Mouse (Mus musculus): ENCODE measurements around the gene Cactin. TPM values are rescaled to one million over a fixed set of nuclear protein-coding genes. Genes with fewer than 3 reads are reported as not detected.

Gene Cactin
- polyA plus RNA-seq, 1 experiment = 23.7 TPM

DNA sequence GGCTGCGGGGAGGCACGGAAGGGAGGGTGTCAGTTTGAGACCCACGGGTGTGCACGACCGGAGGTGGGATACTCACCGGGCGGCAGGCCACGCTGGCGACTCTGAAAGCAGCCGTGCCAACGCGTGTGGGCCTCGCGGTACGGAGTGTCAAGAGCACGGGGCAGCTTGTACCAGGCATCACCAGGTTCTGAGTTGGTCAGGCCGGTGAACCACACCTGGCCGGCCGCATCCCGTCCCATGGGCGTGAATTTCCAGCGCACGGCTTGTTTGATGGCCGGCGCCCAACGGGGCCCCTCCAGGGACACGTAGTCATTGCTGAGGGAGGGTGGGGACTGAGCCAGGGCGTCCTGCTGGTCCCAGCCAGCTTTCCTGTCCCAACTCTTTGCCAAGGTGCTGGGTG is 43.8 kb downstream of the Cactin start:
- H3K27me3 ChIP-seq (replicated peaks; ENCODE audit: control insufficient read depth, insufficient read depth, low read length) = no peaks in the 10 kb centered on the region
- H3K4me1 ChIP-seq (ENCODE audit: control insufficient read depth, insufficient read depth, low read length) = peaks cover 5% of the 10 kb centered on the region; the same call in 1 of the 2 replicates
- no peak for DNase-seq
- H3K4me3 ChIP-seq (ENCODE audit: insufficient read depth, low read depth, low read length) = no peak overlapping the region
- H3K27ac ChIP-seq (ENCODE audit: insufficient read depth, low read depth, low read length) = no peak overlapping the region
- H3K36me3 ChIP-seq (ENCODE audit: control insufficient read depth, insufficient read depth, low read length) = no peaks in the 10 kb centered on the region
- TF ChIP-seq CTCF (conservative IDR thresholded peaks at IDR 0.05; ENCODE audit: insufficient read depth, insufficient read length, low read depth, low read length) (no peak), POLR2A (IDR thresholded peaks at IDR 0.05; ENCODE audit: low read depth, low read length) (no peak)
- WGBS = 27% methylated on average over 28 of the region's 28 CpGs

DNA sequence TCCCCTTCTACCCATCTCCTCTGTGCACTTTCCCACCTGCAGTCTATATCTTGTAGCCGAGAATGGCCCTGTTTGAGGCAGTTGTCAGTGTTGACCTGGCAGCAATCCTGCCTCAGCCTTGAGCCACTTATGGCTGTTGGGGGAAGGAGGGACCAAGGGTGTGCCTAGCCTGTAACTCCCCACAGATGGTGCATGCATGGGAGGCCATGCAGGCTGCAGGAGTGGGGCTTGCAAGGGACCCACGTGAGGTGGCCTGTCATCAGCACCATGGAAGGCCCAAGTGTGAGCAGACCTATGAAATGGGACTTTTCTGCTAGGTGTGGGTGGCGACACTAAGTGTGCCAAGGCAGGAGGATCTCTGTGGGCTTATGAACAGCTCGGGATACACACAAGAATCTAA is 44.2 kb downstream of the Cactin start:
- Histone ChIP-seq H3K27me3 (replicated peaks; ENCODE audit: control insufficient read depth, insufficient read depth, low read length) (no peaks in the 10 kb centered on the region), H3K4me1 (ENCODE audit: control insufficient read depth, insufficient read depth, low read length) (peaks cover 1% of the 10 kb centered on the region; the same call in 1 of the 2 replicates), H3K36me3 (ENCODE audit: control insufficient read depth, insufficient read depth, low read length) (no peaks in the 10 kb centered on the region), H3K4me3 (ENCODE audit: insufficient read depth, low read depth, low read length) (no peak overlapping the region), H3K27ac (ENCODE audit: insufficient read depth, low read depth, low read length) (no peak overlapping the region)
- DNase-seq = no peak
- WGBS = 60% methylated on average over 4 of the region's 4 CpGs
- TF ChIP-seq POLR2A (IDR thresholded peaks at IDR 0.05; ENCODE audit: low read depth, low read length) (no peak), CTCF (conservative IDR thresholded peaks at IDR 0.05; ENCODE audit: insufficient read depth, insufficient read length, low read depth, low read length) (no peak)

GRCm38 (mm10) chr10:81365672-81366476 is 45.0 kb downstream of the Cactin start, which contains the start of gene 4930404N11Rik:
Gene 4930404N11Rik (minus strand): TSS chr10:81365816.
- no peak for DNase-seq
- Histone ChIP-seq H3K27ac (ENCODE audit: insufficient read depth, low read depth, low read length) (no peak within 1 kb of the TSS), H3K4me3 (ENCODE audit: insufficient read depth, low read depth, low read length) (no peak within 1 kb of the TSS), H3K36me3 (ENCODE audit: control insufficient read depth, insufficient read depth, low read length) (no peaks in the 10 kb centered on the region), H3K27me3 (replicated peaks; ENCODE audit: control insufficient read depth, insufficient read depth, low read length) (no peaks in the 10 kb centered on the region), H3K4me1 (ENCODE audit: control insufficient read depth, insufficient read depth, low read length) (no peaks in the 10 kb centered on the region)
- 43% methylated on average over 12 of the region's 12 CpGs for WGBS
- no peak for TF ChIP-seq POLR2A (IDR thresholded peaks at IDR 0.05; ENCODE audit: low read depth, low read length)
- TF ChIP-seq CTCF (conservative IDR thresholded peaks at IDR 0.05; ENCODE audit: insufficient read depth, insufficient read length, low read depth, low read length) = no peak

- H3K36me3 ChIP-seq (ENCODE audit: control insufficient read depth, insufficient read depth, low read length) = no peaks in the 10 kb centered on the region
- H3K27ac ChIP-seq (ENCODE audit: insufficient read depth, low read depth, low read length) = no peak overlapping the region
- 69% methylated on average over 6 of the region's 6 CpGs for WGBS
Measured at GRCm38 (mm10) chr10:81366477-81367206, 45.7 kb downstream of the Cactin start.

DNA sequence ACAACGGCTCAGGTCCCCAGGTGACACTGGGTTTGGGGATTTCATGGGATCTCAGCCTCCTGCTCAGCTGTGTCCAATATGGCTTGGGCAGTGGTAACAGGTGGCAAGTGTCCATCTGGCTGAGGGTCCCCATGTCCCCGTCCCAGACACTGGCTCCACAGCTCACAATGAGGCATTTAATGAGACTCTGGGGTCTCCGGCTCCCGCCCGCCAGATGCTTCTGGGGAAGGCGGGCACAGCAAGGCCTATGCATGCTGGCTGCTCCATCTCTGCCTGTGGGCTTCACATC is 46.2 kb downstream of the Cactin start:
- DNase-seq = no peak
- Histone ChIP-seq H3K4me1 (ENCODE audit: control insufficient read depth, insufficient read depth, low read length) (no peaks in the 10 kb centered on the region), H3K27ac (ENCODE audit: insufficient read depth, low read depth, low read length) (no peak overlapping the region), H3K4me3 (ENCODE audit: insufficient read depth, low read depth, low read length) (no peak overlapping the region), H3K36me3 (ENCODE audit: control insufficient read depth, insufficient read depth, low read length) (no peaks in the 10 kb centered on the region), H3K27me3 (replicated peaks; ENCODE audit: control insufficient read depth, insufficient read depth, low read length) (no peaks in the 10 kb centered on the region)
- 93% methylated on average over 6 of the region's 6 CpGs for WGBS
- TF ChIP-seq CTCF (conservative IDR thresholded peaks at IDR 0.05; ENCODE audit: insufficient read depth, insufficient read length, low read depth, low read length) (no peak), POLR2A (IDR thresholded peaks at IDR 0.05; ENCODE audit: low read depth, low read length) (no peak)

More at GRCm38 (mm10) chr10:81366477-81367206, 45.7 kb downstream of the Cactin start:
- no peaks in the 10 kb centered on the region for H3K27me3 ChIP-seq (replicated peaks; ENCODE audit: control insufficient read depth, insufficient read depth, low read length)
- TF ChIP-seq CTCF (conservative IDR thresholded peaks at IDR 0.05; ENCODE audit: insufficient read depth, insufficient read length, low read depth, low read length) (no peak), POLR2A (IDR thresholded peaks at IDR 0.05; ENCODE audit: low read depth, low read length) (peak; percentile 4)
- H3K4me1 ChIP-seq (ENCODE audit: control insufficient read depth, insufficient read depth, low read length) = no peaks in the 10 kb centered on the region
- DNase-seq = no peak
- H3K4me3 ChIP-seq (ENCODE audit: insufficient read depth, low read depth, low read length) = no peak overlapping the region

- Histone ChIP-seq H3K27me3 (replicated peaks; ENCODE audit: control insufficient read depth, insufficient read depth, low read length) (no peaks in the 10 kb centered on the region), H3K4me3 (ENCODE audit: insufficient read depth, low read depth, low read length) (no peak overlapping the region), H3K36me3 (ENCODE audit: control insufficient read depth, insufficient read depth, low read length) (no peaks in the 10 kb centered on the region), H3K27ac (ENCODE audit: insufficient read depth, low read depth, low read length) (no peak overlapping the region), H3K4me1 (ENCODE audit: control insufficient read depth, insufficient read depth, low read length) (peaks cover 16% of the 10 kb centered on the region; the same call in 1 of the 2 replicates)
- 96% methylated on average over 10 of the region's 10 CpGs for WGBS
- DNase-seq = no peak
- TF ChIP-seq CTCF (conservative IDR thresholded peaks at IDR 0.05; ENCODE audit: insufficient read depth, insufficient read length, low read depth, low read length) = no peak
- TF ChIP-seq POLR2A (IDR thresholded peaks at IDR 0.05; ENCODE audit: low read depth, low read length) = no peak
Measured at GRCm38 (mm10) chr10:81375322-81375721, 54.4 kb downstream of the Cactin start.

Other genes with a start within 250 kb of the Cactin start
- 0.20 and 0.52 TPM in 2 replicates for gene Creb3l3, start 222.2 kb upstream of the Cactin start, polyA plus RNA-seq (2012; rRNA removed)
- 173 and 180 TPM in 2 replicates for gene Map2k2, start 215.2 kb upstream of the Cactin start, polyA plus RNA-seq (2012; rRNA removed)
- 36.0 and 37.1 TPM in 2 replicates for gene Zbtb7a, start 185.9 kb upstream of the Cactin start, polyA plus RNA-seq (2012; rRNA removed)
- gene Pias4, start 153.2 kb upstream of the Cactin start, polyA plus RNA-seq (2012; rRNA removed) = 34.6 and 36.8 TPM in 2 replicates
- 1,330 and 1,454 TPM in 2 replicates for gene Eef2, start 144.5 kb upstream of the Cactin start, polyA plus RNA-seq (2012; rRNA removed)
- gene Dapk3, start 138.1 kb upstream of the Cactin start, polyA plus RNA-seq (2012; rRNA removed) = 52.9 and 54.0 TPM in 2 replicates
- gene 4930442H23Rik, start 137.3 kb upstream of the Cactin start, polyA plus RNA-seq (2012; rRNA removed) = not detected in 2 replicates
- gene Nmrk2, start 119.1 kb upstream of the Cactin start, polyA plus RNA-seq (2012; rRNA removed) = 0.97 TPM in 1 of 2 replicates, not detected in the other
- 0.05 and 0.39 TPM in 2 replicates for gene Atcay, start 90.3 kb upstream of the Cactin start, polyA plus RNA-seq (2012; rRNA removed)
- gene Zfr2, start 87.9 kb upstream of the Cactin start, polyA plus RNA-seq (2012; rRNA removed) = 4.6 and 6.0 TPM in 2 replicates
- 0.57 and 1.5 TPM in 2 replicates for gene Matk, start 68.2 kb upstream of the Cactin start, polyA plus RNA-seq (2012; rRNA removed)
- 130 TPM in 2 replicates for gene Mrpl54, start 54.2 kb upstream of the Cactin start, polyA plus RNA-seq (2012; rRNA removed)
- 142 and 147 TPM in 2 replicates for gene Apba3, start 54.1 kb upstream of the Cactin start, polyA plus RNA-seq (2012; rRNA removed)
- 13.2 and 19.0 TPM in 2 replicates for gene Tjp3, start 29.5 kb upstream of the Cactin start, polyA plus RNA-seq (2012; rRNA removed)
- 70.7 and 76.3 TPM in 2 replicates for gene Pip5k1c, start 28.1 kb upstream of the Cactin start, polyA plus RNA-seq (2012; rRNA removed)
- 16.6 and 21.7 TPM in 2 replicates for gene Tbxa2r, start 7.6 kb downstream of the Cactin start, polyA plus RNA-seq (2012; rRNA removed)
- 1.4 and 1.5 TPM in 2 replicates for gene Gipc3, start 22.2 kb downstream of the Cactin start, polyA plus RNA-seq (2012; rRNA removed)
- 66.4 and 82.1 TPM in 2 replicates for gene Hmg20b, start 29.4 kb downstream of the Cactin start, polyA plus RNA-seq (2012; rRNA removed)
- gene Mfsd12, start 36.4 kb downstream of the Cactin start, polyA plus RNA-seq (2012; rRNA removed) = 23.4 and 28.1 TPM in 2 replicates
- 0.16 and 0.61 TPM in 2 replicates for gene 4930404N11Rik, start 44.7 kb downstream of the Cactin start, polyA plus RNA-seq (2012; rRNA removed)
- gene Fzr1, start 57.4 kb downstream of the Cactin start, polyA plus RNA-seq (2012; rRNA removed) = 41.1 and 49.8 TPM in 2 replicates
- gene Dohh, start 63.3 kb downstream of the Cactin start, polyA plus RNA-seq (2012; rRNA removed) = 60.6 and 79.8 TPM in 2 replicates
- 2.1 and 2.3 TPM in 2 replicates for gene Gm48551, start 63.4 kb downstream of the Cactin start, polyA plus RNA-seq (2012; rRNA removed)
- 1.0 and 2.8 TPM in 2 replicates for gene Gm48552, start 67.9 kb downstream of the Cactin start, polyA plus RNA-seq (2012; rRNA removed)
- gene Smim24, start 71.9 kb downstream of the Cactin start, polyA plus RNA-seq (2012; rRNA removed) = 693 and 694 TPM in 2 replicates
- 64.7 and 82.5 TPM in 2 replicates for gene Nfic, start 134.5 kb downstream of the Cactin start, polyA plus RNA-seq (2012; rRNA removed)
- 0.18 and 0.27 TPM in 2 replicates for gene Celf5, start 161.6 kb downstream of the Cactin start, polyA plus RNA-seq (2012; rRNA removed)
- gene Ncln, start 175.3 kb downstream of the Cactin start, polyA plus RNA-seq (2012; rRNA removed) = 148 and 190 TPM in 2 replicates
- 2.3 and 4.9 TPM in 2 replicates for gene S1pr4, start 179.0 kb downstream of the Cactin start, polyA plus RNA-seq (2012; rRNA removed)
- gene Gna15, start 203.1 kb downstream of the Cactin start, polyA plus RNA-seq (2012; rRNA removed) = 1.7 and 2.1 TPM in 2 replicates
- gene Gna11, start 224.1 kb downstream of the Cactin start, polyA plus RNA-seq (2012; rRNA removed) = 93.0 and 107 TPM in 2 replicates
- 2,250 and 2,535 TPM in 2 replicates for gene Aes, start 238.4 kb downstream of the Cactin start, polyA plus RNA-seq (2012; rRNA removed)

All from kidney, adult 2 months (tissue).